Mouse (Mus musculus): ENCODE data around the gene Map2k3. TPM values are rescaled to one million over a fixed set of nuclear protein-coding genes. Genes with fewer than 3 reads are reported as not detected.

Map2k3 gene
- polyA plus RNA-seq, 1 experiment from 2014 or later, result 89.4 TPM

DNA sequence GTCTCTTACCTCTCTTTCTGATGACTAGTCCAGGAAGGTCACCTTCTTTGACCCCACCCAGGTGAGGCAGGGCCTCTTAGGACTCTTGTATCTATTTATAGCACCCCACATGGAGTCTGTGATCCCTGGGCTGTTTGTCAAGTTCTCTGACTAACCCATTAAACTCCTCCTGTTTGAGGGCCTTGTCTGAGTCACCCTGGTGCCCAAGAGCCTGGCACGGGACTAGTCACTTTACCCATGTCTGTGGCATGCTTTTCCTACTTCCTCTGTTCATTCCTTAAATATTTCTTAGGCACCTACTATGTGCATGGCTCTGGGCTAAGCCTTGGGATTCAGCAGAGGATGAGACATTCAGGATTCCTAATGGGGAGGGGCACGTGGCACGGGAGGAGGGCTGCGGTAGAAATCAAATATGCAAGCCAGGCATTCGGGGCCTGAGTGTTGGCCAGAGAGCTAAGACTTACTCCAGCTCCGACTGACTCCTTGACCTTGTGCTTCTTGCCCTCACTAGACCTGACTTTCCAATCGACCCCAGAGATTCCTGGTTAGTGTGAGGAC is 1.0 kb upstream of the Map2k3 start:
- Histone ChIP-seq H3K4me2 (replicated peaks) (peak overlapping the region; percentile 78), H3K27me3 (no peaks in the 10 kb centered on the region), H3K36me3 (no peaks in the 10 kb centered on the region), H3K9me3 (no peaks in the 10 kb centered on the region), H3K27ac (no peak overlapping the region), H3K4me3 (peak overlapping the region; percentile 85), H3K9ac (0 out of 2 replicates have a peak overlapping the region, but pooled peaks have one; percentile 61), H3K4me1 (peaks cover 39% of the 10 kb centered on the region)
- ATAC-seq (ENCODE audit: insufficient number of reproducible peaks, insufficient read depth, low FRiP score, low TSS enrichment), result no peak
- 32% methylated on average over 7 of the region's 7 CpGs for WGBS

DNA sequence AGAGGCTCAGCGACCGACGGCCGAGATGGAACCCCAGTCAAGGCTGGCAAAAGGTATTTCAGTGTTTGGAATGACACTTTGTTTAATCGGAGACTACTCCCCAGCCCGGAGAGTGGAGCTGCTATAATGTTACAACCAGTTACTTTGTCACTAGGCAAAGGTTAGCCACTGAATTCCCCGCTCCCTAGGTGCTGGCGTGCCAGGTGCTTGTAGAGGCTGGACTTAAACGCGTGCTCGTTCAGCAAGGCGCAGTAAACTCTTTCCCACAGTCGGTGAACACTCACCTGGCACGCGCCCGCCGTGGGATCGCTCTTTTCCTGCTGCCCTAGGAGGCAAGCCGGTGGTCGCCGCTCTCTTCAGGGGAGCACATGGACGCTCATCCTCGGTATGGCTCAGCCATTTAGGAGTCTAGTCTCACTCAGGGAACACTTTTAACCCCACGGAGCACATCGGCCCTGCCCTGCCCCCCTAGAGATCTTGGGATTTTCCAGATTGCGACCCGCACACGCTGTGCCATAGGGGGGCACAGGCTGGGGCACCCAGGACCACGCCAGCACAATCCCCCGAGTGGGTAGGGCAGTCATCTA is 458 bp upstream of the Map2k3 start:
- Histone ChIP-seq H3K27ac (no peak overlapping the region), H3K9ac (peak overlapping the region; percentile 61), H3K9me3 (no peaks in the 10 kb centered on the region), H3K36me3 (no peaks in the 10 kb centered on the region), H3K4me3 (peak overlapping the region; percentile 85), H3K4me2 (replicated peaks) (peak overlapping the region; percentile 78), H3K27me3 (no peaks in the 10 kb centered on the region), H3K4me1 (peaks cover 39% of the 10 kb centered on the region)
- 1% methylated on average over 30 of the region's 30 CpGs for WGBS
- ATAC-seq (ENCODE audit: insufficient number of reproducible peaks, insufficient read depth, low FRiP score, low TSS enrichment), result peak; percentile 42; the same call in 1 of the 2 replicates

DNA sequence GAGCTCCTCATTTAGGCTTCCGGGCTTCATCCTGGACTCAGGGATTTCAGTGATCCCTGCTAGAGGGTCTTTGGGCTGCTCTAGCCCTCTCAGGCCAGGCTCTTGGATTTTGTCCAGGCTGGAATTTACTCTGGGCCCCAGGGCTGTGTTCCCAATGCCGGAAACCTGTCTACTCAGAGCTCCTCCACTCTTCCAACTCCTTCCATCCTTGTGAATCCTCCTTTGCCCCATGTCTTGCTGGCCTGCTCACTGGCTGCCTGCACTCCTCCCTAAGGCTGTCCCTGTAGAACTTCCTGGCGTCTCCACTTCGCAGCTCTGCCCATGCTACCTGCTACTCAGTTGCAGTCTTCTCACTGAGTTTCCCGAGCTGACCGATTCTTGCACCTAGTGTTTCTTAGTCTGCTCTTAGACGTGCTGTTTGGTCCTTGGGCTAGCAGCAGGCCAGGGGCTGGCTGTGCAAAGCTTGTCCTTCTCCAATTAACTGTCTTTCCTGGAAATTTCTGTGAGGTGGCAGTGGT is 729 bp downstream of the Map2k3 start:
- ATAC-seq (ENCODE audit: insufficient number of reproducible peaks, insufficient read depth, low FRiP score, low TSS enrichment), result no peak
- H3K36me3 ChIP-seq, result no peaks in the 10 kb centered on the region
- WGBS, result 5% methylated on average over 7 of the region's 7 CpGs
- peak overlapping the region; percentile 66; the same call in 1 of the 2 replicates for H3K27ac ChIP-seq
- H3K9ac ChIP-seq, result peak overlapping the region; percentile 84
- H3K27me3 ChIP-seq, result no peaks in the 10 kb centered on the region
- peak overlapping the region; percentile 85 for H3K4me3 ChIP-seq
- H3K9me3 ChIP-seq, result no peaks in the 10 kb centered on the region
- H3K4me2 ChIP-seq (replicated peaks), result peak overlapping the region; percentile 78
- peaks cover 32% of the 10 kb centered on the region for H3K4me1 ChIP-seq

DNA sequence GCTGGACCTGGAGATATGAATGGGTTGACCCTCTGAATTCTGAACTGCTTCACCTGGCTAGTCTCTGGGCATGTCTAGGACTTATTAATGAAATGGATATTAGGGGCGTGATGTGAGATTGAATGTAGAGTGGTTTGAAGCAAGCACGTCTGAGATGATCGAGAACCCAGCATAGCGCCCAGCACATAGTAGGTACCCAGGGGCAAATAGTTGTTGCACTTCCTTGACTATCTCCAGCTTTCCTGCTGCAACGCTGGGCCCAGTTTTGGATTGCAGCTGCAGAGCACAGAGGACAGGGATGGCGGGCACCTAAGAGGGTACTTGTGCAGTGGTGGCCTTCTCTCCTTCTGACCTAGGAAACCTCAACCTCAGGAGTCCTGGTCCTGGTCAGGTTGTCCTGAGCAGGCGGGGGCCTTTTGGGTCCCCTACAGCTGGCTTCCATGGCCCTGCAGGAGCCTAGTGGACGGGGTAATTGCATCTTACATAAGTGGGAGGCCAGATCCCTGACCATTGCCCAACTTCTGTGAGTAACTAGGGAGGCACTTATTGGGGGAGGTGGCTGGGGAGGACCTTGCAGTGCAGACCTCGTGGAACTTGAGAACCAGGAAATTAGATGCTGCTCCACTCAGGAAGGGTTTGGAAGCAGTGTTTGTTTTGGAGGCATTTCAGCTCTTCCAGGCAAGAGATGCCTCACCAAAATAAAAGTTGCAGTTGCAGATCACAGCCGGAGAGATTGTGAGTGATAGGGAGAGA is 1.5 kb downstream of the Map2k3 start:
- Histone ChIP-seq H3K4me2 (replicated peaks) (peak overlapping the region; percentile 78), H3K27ac (no peak overlapping the region), H3K27me3 (no peaks in the 10 kb centered on the region), H3K9ac (peak overlapping the region; percentile 34; the same call in 1 of the 2 replicates), H3K4me1 (peaks cover 30% of the 10 kb centered on the region), H3K4me3 (peak overlapping the region; percentile 85), H3K36me3 (no peaks in the 10 kb centered on the region), H3K9me3 (no peaks in the 10 kb centered on the region)
- no peak for ATAC-seq (ENCODE audit: insufficient number of reproducible peaks, insufficient read depth, low FRiP score, low TSS enrichment)
- WGBS, result 73% methylated on average over 10 of the region's 10 CpGs

DNA sequence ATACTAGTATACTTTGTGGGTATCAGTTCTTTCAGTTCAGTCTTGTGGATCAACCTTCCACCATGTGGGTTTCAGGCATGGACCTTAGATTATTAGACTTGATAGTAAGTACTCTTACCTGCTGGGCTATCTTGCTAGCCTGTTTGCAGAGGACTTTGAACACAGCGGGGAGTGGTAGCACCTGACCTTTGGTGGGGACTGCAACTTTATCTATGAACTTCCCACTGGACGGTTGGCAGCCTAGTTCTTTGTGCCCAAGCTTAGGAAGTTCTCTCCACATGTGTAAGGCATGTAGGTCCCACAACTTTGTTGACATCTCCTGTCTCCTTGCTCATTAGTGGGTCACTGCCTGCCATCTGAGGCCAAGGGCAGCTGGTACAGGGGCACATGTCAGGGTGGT is 3.0 kb downstream of the Map2k3 start:
- H3K4me3 ChIP-seq, result no peak overlapping the region
- H3K9ac ChIP-seq, result 0 out of 2 replicates have a peak overlapping the region, but pooled peaks have one; percentile 15
- peaks cover 30% of the 10 kb centered on the region for H3K4me1 ChIP-seq
- no peak overlapping the region for H3K27ac ChIP-seq
- no peaks in the 10 kb centered on the region for H3K9me3 ChIP-seq
- no peak overlapping the region for H3K4me2 ChIP-seq (replicated peaks)
- H3K27me3 ChIP-seq, result no peaks in the 10 kb centered on the region
- 91% methylated on average over 2 of the region's 2 CpGs for WGBS
- ATAC-seq (ENCODE audit: insufficient number of reproducible peaks, insufficient read depth, low FRiP score, low TSS enrichment), result no peak
- H3K36me3 ChIP-seq, result no peaks in the 10 kb centered on the region

DNA sequence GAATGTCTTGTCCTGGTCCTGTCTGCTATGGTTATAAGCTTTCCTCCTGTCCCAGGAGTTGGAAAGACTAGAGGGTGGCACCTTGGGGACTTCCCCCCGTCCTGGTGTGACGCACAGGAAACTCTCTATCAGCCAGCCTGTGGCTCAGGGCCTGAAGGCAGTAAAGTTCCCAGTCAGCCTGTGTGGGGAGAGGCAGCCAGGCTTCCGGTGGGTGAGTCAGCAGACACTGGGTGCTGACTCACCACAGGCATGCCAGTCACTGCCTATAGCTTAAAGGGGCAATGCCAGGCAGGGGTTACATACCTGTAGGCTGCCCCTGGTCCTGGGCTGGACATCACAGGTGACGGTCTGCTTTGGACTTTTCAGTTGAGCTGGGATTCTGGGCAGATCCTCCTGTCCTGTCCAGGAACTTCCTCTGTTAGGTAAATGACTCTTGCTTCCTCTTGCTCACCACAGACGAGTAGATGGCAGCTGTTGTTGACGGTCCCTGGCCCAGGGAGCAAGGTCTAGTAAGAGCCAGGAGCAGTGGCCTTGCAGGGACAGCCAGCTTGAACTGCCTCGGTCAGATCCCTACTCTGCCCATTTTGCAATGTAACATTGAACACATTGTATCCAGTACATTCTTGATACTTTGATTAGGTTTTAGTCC is 3.6 kb downstream of the Map2k3 start:
- Histone ChIP-seq H3K36me3 (no peaks in the 10 kb centered on the region), H3K9me3 (no peaks in the 10 kb centered on the region), H3K27me3 (no peaks in the 10 kb centered on the region), H3K4me3 (no peak overlapping the region), H3K27ac (no peak overlapping the region), H3K9ac (peak overlapping the region; percentile 15; the same call in 1 of the 2 replicates), H3K4me1 (peaks cover 31% of the 10 kb centered on the region), H3K4me2 (replicated peaks) (no peak overlapping the region)
- ATAC-seq (ENCODE audit: insufficient number of reproducible peaks, insufficient read depth, low FRiP score, low TSS enrichment), result no peak
- 74% methylated on average over 7 of the region's 7 CpGs for WGBS

DNA sequence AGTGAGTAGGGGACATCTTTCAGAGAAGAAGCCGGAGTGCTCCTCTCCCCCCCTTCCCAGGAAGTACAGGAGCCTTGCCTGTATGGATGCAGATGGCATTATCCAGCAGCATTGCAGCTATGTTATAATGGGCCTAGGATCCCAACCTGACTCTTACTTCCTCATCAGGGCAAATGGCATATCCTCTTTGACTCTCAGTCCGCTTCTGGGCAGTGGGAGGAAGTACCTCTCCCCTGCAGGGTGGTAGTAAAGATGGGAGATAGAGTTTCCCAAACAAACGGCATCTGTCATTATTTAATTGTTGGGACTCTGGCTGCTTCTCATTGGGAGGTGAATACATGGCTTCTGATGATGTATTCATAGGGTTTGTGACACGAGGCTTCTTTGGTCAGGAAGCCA is 4.1 kb downstream of the Map2k3 start:
- H3K9ac ChIP-seq, result no peak overlapping the region
- WGBS, result 70% methylated on average over 4 of the region's 4 CpGs

DNA sequence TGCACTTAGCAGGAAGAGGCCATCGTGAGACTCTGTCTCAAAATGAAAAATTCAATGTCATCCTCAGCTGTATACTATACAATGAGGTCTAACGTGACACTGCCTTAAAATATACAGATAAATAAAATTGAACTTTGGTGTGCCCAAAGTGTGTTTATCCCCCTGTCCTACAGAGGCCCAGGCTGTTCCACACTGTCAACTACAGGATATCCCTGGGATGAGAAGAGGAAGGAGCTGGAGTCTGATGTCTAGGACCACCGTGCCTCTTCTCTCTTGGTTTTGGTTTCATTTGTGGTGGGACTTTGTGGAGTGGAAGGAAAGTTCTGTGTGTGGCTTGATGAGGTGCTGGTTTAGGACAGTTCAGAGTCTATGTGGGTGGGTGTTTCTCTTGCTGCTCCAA is 5.8 kb downstream of the Map2k3 start:
- WGBS, result 86% methylated on average over 3 of the region's 3 CpGs
- no peak overlapping the region for H3K27ac ChIP-seq
- H3K4me2 ChIP-seq (replicated peaks), result no peak overlapping the region
- peaks cover 36% of the 10 kb centered on the region for H3K4me1 ChIP-seq
- no peaks in the 10 kb centered on the region for H3K9me3 ChIP-seq
- no peak overlapping the region for H3K9ac ChIP-seq
- no peaks in the 10 kb centered on the region for H3K27me3 ChIP-seq
- no peak for ATAC-seq (ENCODE audit: insufficient number of reproducible peaks, insufficient read depth, low FRiP score, low TSS enrichment)
- H3K4me3 ChIP-seq, result no peak overlapping the region
- H3K36me3 ChIP-seq, result peaks cover 9% of the 10 kb centered on the region

More for the DNA sequence above, 4.1 kb downstream of the Map2k3 start:
- Histone ChIP-seq H3K9me3 (no peaks in the 10 kb centered on the region), H3K4me1 (peaks cover 31% of the 10 kb centered on the region), H3K27me3 (no peaks in the 10 kb centered on the region), H3K27ac (no peak overlapping the region), H3K4me2 (replicated peaks) (no peak overlapping the region), H3K4me3 (no peak overlapping the region), H3K36me3 (no peaks in the 10 kb centered on the region)
- ATAC-seq (ENCODE audit: insufficient number of reproducible peaks, insufficient read depth, low FRiP score, low TSS enrichment), result no peak

DNA sequence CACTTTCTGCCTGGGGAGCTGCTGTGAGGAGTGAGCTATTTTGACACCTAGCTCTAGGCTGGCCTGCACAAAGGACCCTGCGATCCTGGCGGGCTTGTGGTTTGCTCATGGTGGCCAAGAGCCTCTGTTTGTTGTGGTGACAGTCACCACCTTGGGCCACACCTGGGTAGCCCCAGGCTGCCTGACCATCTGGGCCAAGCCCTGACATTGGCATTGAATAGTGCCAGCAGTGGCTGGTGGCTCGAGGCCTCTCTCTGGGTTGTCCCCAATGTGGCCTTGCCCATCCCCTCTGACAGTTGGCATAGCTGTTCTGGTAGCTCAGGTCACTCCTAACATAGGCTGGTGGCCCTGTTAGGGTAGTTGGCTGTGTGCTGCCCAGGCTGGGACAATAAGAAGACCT is 7.7 kb downstream of the Map2k3 start:
- Histone ChIP-seq H3K27me3 (no peaks in the 10 kb centered on the region), H3K9ac (no peak overlapping the region), H3K4me2 (replicated peaks) (no peak overlapping the region), H3K9me3 (no peaks in the 10 kb centered on the region), H3K4me1 (peaks cover 22% of the 10 kb centered on the region), H3K36me3 (peaks cover 28% of the 10 kb centered on the region), H3K4me3 (no peak overlapping the region), H3K27ac (no peak overlapping the region)
- WGBS, result 90% methylated on average over 3 of the region's 3 CpGs
- ATAC-seq (ENCODE audit: insufficient number of reproducible peaks, insufficient read depth, low FRiP score, low TSS enrichment), result no peak

DNA sequence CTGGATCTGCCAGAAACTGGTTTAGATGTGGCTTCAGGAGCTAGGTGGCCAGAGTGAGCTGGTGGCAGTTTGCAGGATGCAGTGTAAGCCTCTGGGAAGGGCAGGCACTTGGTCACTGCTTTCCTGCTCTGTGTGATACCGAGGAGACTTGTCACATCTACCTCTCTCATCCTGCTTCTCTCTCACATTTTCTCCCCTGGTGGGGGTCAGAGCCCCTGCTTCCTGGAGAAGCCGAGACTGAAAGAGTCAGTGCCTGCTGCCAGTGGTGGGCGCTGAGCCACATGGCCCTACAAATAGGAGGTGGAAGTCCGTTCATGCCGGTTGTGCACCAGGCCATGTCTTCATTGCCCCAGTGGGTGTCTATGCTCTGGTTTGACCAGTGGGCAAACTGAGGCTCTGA is 8.7 kb downstream of the Map2k3 start:
- H3K4me3 ChIP-seq, result no peak overlapping the region

DNA sequence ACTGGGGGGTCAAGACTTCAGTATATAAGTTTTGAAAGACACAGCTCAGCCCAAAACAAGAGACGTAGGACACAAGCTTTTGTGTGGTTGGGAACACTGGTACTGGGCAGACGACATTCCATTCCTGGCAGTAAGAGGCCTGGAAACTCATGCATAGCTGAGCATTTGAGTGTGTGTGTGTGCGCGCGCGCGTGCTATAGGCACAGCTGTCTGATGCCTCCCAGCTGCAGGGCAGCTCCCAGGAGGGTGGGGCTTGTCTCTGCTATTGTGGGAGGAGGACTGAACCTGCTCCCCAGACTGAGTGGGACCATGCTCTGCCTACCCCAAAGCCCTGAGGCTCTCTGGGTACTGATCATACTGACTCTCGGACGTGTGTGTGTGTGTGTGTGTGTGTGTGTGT is 9.5 kb downstream of the Map2k3 start:
- no peak overlapping the region for H3K4me3 ChIP-seq
- ATAC-seq (ENCODE audit: insufficient number of reproducible peaks, insufficient read depth, low FRiP score, low TSS enrichment), result peak; percentile 78
- peaks cover 43% of the 10 kb centered on the region for H3K36me3 ChIP-seq
- no peak overlapping the region for H3K4me2 ChIP-seq (replicated peaks)
- peaks cover 27% of the 10 kb centered on the region for H3K4me1 ChIP-seq
- 54% methylated on average over 9 of the region's 9 CpGs for WGBS
- no peaks in the 10 kb centered on the region for H3K27me3 ChIP-seq
- no peak overlapping the region for H3K9ac ChIP-seq
- H3K9me3 ChIP-seq, result no peaks in the 10 kb centered on the region
- H3K27ac ChIP-seq, result 0 out of 2 replicates have a peak overlapping the region, but pooled peaks have one; percentile 0

More for the DNA sequence above, 8.7 kb downstream of the Map2k3 start:
- peaks cover 27% of the 10 kb centered on the region for H3K4me1 ChIP-seq
- H3K27me3 ChIP-seq, result no peaks in the 10 kb centered on the region
- 78% methylated on average over 5 of the region's 5 CpGs for WGBS
- no peak overlapping the region for H3K9ac ChIP-seq
- ATAC-seq (ENCODE audit: insufficient number of reproducible peaks, insufficient read depth, low FRiP score, low TSS enrichment), result no peak
- H3K27ac ChIP-seq, result no peak overlapping the region
- H3K4me2 ChIP-seq (replicated peaks), result no peak overlapping the region
- H3K36me3 ChIP-seq, result peaks cover 35% of the 10 kb centered on the region
- H3K9me3 ChIP-seq, result no peaks in the 10 kb centered on the region
